Mouse (Mus musculus): Measurements from ENCODE around the gene Mrpl22. TPM values are rescaled to one million over a fixed set of nuclear protein-coding genes. Genes with fewer than 3 reads are reported as not detected.
"Not testable (repeated sequence)": the region's sequence is repeated elsewhere in the genome, so short reads cannot be mapped to it uniquely, and the experiment has no call there.

Mrpl22 gene
- polyA plus RNA-seq, 1 experiment from 2014 or later, result 125 TPM

DNA sequence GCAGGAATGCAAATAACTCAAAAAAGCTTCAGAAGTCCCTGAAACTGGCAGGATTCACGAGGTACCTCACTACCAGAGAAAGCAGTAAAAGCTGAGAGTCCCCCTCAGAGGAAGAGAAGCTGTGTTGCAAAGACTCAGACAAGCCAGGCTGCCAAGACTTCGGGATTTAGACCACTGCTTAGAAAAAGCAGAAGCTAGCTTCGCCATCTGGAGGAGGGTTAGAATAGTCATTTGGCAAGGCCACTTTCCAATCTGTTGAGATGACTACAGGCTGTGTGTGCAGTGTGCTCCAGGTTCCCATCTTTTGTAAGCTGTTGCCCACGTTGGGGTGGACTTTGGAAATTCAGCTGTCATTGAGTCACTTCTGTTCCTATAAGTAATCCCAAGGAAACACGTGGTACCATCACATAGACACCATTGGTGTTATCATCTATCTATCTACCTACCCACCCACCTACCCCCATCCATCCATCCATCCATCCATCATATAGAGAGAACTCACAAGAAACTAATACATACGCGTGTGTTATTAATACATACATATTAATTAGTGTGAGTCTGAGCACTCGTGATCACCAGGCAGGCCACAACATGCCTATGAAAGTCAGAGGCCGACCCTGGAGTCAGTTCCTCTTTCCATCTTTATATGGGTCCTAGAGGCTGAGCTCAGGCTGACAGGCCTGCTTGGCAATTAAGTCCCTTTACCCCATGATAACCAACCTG lies 27.6 kb upstream of the Mrpl22 start:
- ATAC-seq (ENCODE audit: insufficient number of reproducible peaks, insufficient read depth, low FRiP score, low TSS enrichment), result no peak
- no peak overlapping the region for H3K4me2 ChIP-seq (replicated peaks)
- H3K4me3 ChIP-seq, result no peak overlapping the region
- 91% methylated on average over 9 of the region's 9 CpGs for WGBS
- no peaks in the 10 kb centered on the region for H3K9me3 ChIP-seq
- no peaks in the 10 kb centered on the region for H3K4me1 ChIP-seq
- H3K27ac ChIP-seq, result no peak overlapping the region
- H3K27me3 ChIP-seq, result no peaks in the 10 kb centered on the region
- H3K36me3 ChIP-seq, result peaks cover 93% of the 10 kb centered on the region
- H3K9ac ChIP-seq, result no peak overlapping the region

DNA sequence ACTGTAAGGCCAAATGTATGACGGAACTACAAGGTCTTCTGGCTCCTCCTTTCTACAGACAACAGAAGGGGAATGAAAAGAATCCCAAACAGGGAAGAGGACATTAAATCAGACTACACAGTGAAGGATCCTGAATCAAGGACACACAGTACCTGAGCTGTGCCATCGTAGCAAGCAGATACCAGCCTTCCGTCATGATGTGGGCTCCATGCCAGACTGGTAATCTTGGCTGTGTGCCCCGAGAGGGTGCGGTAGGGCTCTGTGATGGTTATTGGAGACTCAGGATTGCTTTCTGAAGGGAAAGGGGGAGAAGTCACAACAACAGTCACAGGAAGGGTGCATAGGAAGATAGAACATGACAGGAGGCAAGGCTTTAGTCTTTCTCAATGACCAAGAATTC lies 25.2 kb upstream of the Mrpl22 start:
- no peak overlapping the region for H3K9ac ChIP-seq
- H3K27me3 ChIP-seq, result no peaks in the 10 kb centered on the region
- no peak overlapping the region for H3K4me3 ChIP-seq
- no peaks in the 10 kb centered on the region for H3K4me1 ChIP-seq
- no peak overlapping the region for H3K27ac ChIP-seq
- H3K36me3 ChIP-seq, result peaks cover 90% of the 10 kb centered on the region
- ATAC-seq (ENCODE audit: insufficient number of reproducible peaks, insufficient read depth, low FRiP score, low TSS enrichment), result no peak
- H3K9me3 ChIP-seq, result no peaks in the 10 kb centered on the region
- no peak overlapping the region for H3K4me2 ChIP-seq (replicated peaks)
- 87% methylated on average over 5 of the region's 5 CpGs for WGBS

DNA sequence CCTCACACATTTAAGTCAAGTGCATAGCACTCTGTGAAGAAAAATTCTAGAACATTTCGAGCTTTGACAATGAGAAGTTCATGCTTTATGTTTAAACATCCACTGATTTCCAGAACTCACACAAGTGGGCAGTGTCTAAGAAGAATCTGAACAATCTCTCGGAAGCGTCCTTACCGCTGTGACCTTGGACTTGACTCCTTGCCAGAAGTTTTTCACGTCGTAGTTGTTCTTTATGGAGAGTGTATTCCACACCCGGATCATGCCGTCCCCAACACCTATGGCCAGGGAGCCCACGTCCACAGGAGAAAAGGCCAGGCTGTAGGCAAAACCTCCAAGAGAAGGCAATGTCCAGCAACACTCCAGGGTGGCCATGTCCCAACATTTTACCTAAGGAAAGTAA lies 16.0 kb upstream of the Mrpl22 start:
- no peak for ATAC-seq (ENCODE audit: insufficient number of reproducible peaks, insufficient read depth, low FRiP score, low TSS enrichment)
- no peaks in the 10 kb centered on the region for H3K9me3 ChIP-seq
- no peak overlapping the region for H3K4me2 ChIP-seq (replicated peaks)
- no peak overlapping the region for H3K4me3 ChIP-seq
- no peak overlapping the region for H3K27ac ChIP-seq
- peaks cover 71% of the 10 kb centered on the region for H3K36me3 ChIP-seq
- 93% methylated on average over 9 of the region's 9 CpGs for WGBS
- H3K9ac ChIP-seq, result no peak overlapping the region
- H3K27me3 ChIP-seq, result no peaks in the 10 kb centered on the region
- no peaks in the 10 kb centered on the region for H3K4me1 ChIP-seq

DNA sequence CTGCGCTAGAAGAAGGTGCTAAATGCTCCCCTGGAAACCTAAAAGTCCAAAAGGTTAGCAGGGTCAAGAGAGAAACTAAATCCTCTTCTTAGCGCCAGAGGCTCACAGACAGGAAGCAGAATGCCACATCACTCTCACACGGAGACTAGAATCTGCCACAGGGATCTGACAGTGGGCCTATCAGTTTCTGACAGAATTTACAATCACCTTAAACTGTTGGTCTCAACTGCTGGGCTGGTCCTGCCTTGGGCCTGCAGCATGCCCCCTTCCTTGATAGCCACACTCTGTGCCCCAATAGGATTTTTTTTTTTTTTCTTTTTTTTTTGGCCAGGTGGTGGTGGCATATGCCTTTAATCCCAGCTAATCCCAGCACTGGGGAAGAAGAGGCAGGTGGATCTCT lies 14.6 kb upstream of the Mrpl22 start:
- no peak overlapping the region for H3K4me2 ChIP-seq (replicated peaks)
- H3K36me3 ChIP-seq, result peaks cover 71% of the 10 kb centered on the region
- no peak overlapping the region for H3K27ac ChIP-seq
- no peak overlapping the region for H3K4me3 ChIP-seq
- H3K9me3 ChIP-seq, result no peaks in the 10 kb centered on the region
- no peak for ATAC-seq (ENCODE audit: insufficient number of reproducible peaks, insufficient read depth, low FRiP score, low TSS enrichment)
- H3K4me1 ChIP-seq, result no peaks in the 10 kb centered on the region
- H3K9ac ChIP-seq, result no peak overlapping the region
- H3K27me3 ChIP-seq, result no peaks in the 10 kb centered on the region
- 78% methylated on average over 3 of the region's 3 CpGs for WGBS

DNA sequence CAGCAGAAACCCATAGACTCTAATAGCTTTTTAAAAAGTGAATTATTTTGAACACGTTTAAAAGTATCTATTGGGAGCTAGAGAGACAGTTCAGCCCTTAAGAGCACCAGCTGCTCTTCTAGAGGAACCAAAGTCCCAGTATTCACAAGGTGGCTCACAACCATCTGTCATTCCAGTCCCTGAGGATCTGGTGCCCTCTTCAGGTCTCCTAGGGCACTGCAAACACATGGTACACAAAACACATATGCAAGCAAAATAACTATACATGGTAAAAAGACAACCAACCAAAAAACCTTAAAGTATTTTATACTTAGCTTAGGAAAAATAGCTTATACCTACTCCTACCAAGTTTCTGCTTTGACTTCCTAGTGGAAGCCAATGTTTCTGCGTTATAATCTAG lies 6.4 kb upstream of the Mrpl22 start:
- Histone ChIP-seq H3K4me3 (no peak overlapping the region), H3K27me3 (no peaks in the 10 kb centered on the region), H3K4me1 (0 out of 2 replicates have a peak, but pooled peaks cover 5% of the 10 kb centered on the region), H3K9ac (no peak overlapping the region), H3K36me3 (peaks cover 43% of the 10 kb centered on the region), H3K4me2 (replicated peaks) (no peak overlapping the region), H3K9me3 (no peaks in the 10 kb centered on the region), H3K27ac (no peak overlapping the region)
- no peak for ATAC-seq (ENCODE audit: insufficient number of reproducible peaks, insufficient read depth, low FRiP score, low TSS enrichment)
- 92% methylated on average over 2 of the region's 2 CpGs for WGBS

DNA sequence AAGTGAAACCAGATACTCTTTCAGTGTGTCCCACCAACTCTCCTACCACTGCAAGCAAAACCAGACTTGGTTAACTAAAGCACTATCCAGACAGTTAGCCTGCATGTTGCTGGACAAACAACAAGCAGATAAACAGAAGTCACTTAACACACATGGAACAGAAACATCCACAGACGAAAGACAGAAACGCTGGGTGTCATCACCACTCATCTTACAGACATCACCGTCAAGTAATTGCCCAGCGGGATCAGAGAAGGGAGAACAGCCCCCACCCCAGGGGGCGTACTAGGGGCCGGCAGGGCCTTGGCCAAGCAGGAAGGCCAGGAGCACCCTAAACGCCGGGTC lies 3.7 kb upstream of the Mrpl22 start:
- no peaks in the 10 kb centered on the region for H3K27me3 ChIP-seq
- H3K27ac ChIP-seq, result peak overlapping the region; percentile 78; the same call in 1 of the 2 replicates
- ATAC-seq (ENCODE audit: insufficient number of reproducible peaks, insufficient read depth, low FRiP score, low TSS enrichment), result no peak; the same call in 1 of the 2 replicates
- peak overlapping the region; percentile 87 for H3K9ac ChIP-seq
- 1% methylated on average over 8 of the region's 8 CpGs for whole genome bisulfite sequencing
- H3K9me3 ChIP-seq, result no peaks in the 10 kb centered on the region
- H3K36me3 ChIP-seq, result peaks cover 22% of the 10 kb centered on the region
- H3K4me1 ChIP-seq, result peaks cover 12% of the 10 kb centered on the region; the same call in 1 of the 2 replicates
- H3K4me2 ChIP-seq (replicated peaks), result peak overlapping the region; percentile 69
- peak overlapping the region; percentile 95 for H3K4me3 ChIP-seq

DNA sequence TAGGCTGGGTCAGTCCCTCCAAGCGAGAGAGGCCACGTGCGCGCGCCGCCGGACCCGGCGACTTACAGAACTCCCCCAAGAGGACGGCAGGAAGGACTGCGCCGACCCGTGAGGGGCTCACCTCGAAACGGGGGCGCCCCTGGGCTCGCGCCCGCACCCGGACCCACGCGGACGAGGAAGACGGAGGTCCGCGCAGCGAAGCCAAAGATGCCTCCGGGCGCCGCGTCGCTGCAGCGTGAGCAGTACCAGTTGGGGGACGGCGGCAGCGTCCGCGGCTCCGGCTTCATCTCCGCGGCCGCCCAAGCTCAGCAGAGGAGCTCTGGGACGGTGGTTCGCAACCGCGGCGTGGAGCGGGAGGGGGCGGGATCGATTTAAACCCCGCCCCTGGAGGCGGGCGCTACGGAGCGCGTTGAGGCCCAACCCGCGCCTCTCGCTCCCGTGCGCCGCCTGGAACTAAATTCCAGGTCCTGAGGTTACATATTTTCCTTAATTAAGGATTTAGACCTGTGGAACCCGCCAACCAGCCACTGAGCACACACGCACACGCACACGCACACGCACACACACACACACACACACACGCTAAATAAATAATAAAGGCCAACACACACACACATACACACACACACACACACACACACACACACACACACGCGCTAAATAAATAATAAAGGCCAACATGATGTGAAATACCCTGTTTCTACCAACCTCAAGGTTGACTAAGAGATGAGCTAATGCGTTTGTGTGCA lies 3.1 kb upstream of the Mrpl22 start, which contains the start of gene Gemin5:
TSS of gene Gemin5 (minus strand) at position 373 of the 749 bp plus-strand sequence.
- peak within 1 kb of the TSS; percentile 95 for H3K4me3 ChIP-seq
- 2% methylated on average over 62 of the region's 71 CpGs for WGBS
- peak within 1 kb of the TSS; percentile 78 for H3K27ac ChIP-seq
- ATAC-seq (ENCODE audit: insufficient number of reproducible peaks, insufficient read depth, low FRiP score, low TSS enrichment), result peak; percentile 82
- peaks cover 20% of the 10 kb centered on the region for H3K36me3 ChIP-seq
- peak within 1 kb of the TSS; percentile 87 for H3K9ac ChIP-seq
- H3K4me2 ChIP-seq (replicated peaks), result peak within 1 kb of the TSS; percentile 69
- no peaks in the 10 kb centered on the region for H3K27me3 ChIP-seq
- H3K4me1 ChIP-seq, result peaks cover 12% of the 10 kb centered on the region; the same call in 1 of the 2 replicates
- H3K9me3 ChIP-seq, result no peaks in the 10 kb centered on the region

DNA sequence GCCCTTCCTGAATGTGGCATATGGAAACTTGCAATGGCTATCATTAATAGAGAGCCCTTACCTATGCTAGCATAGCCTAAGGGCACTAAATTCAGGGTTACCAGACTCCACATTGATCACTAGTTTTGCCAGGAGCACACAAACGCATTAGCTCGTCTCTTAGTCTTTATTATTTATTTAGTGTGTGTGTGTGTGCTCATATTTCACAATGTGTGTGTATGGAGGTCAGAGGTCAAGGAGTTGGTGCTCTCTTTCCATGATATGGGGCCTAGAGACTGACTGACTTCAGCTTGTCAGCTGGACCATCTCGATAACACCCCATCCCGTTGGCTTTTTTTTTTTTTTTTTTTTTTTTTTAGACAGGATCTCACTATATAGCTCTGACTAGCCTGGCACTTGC lies 1.8 kb upstream of the Mrpl22 start:
- Histone ChIP-seq H3K4me1 (peaks cover 12% of the 10 kb centered on the region; the same call in 1 of the 2 replicates), H3K4me3 (no peak overlapping the region), H3K4me2 (replicated peaks) (no peak overlapping the region), H3K36me3 (peaks cover 32% of the 10 kb centered on the region), H3K27me3 (no peaks in the 10 kb centered on the region), H3K27ac (no peak overlapping the region), H3K9me3 (no peaks in the 10 kb centered on the region), H3K9ac (no peak overlapping the region)
- WGBS, result 76% methylated on average over 4 of the region's 4 CpGs
- no peak for ATAC-seq (ENCODE audit: insufficient number of reproducible peaks, insufficient read depth, low FRiP score, low TSS enrichment)

DNA sequence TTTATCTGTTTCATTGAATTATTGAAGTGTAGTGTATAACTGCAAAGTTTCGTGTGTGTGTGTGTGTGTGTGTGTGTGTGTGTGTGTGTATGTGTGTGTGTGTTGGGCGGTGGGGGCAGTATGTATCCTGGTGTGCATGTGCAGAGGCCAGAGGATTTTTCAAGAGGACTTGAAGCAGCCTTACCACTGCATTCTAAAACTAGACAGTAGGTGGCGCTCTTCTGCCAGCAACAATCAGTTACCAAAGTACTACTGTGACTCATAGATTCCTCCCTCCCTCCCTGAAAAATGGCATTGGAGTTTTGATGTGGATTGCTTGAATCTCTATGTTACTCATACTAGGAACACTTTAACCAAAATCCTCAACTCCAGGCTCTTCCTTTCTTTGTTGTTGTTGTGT lies 8.1 kb downstream of the Mrpl22 start:
- Histone ChIP-seq H3K9ac (no peak overlapping the region), H3K36me3 (peaks cover 45% of the 10 kb centered on the region), H3K27me3 (no peaks in the 10 kb centered on the region), H3K4me2 (replicated peaks) (no peak overlapping the region), H3K4me3 (no peak overlapping the region), H3K4me1 (no peaks in the 10 kb centered on the region), H3K9me3 (no peaks in the 10 kb centered on the region), H3K27ac (no peak overlapping the region)
- 21% methylated on average over 3 of the region's 3 CpGs for WGBS
- ATAC-seq (ENCODE audit: insufficient number of reproducible peaks, insufficient read depth, low FRiP score, low TSS enrichment), result no peak

DNA sequence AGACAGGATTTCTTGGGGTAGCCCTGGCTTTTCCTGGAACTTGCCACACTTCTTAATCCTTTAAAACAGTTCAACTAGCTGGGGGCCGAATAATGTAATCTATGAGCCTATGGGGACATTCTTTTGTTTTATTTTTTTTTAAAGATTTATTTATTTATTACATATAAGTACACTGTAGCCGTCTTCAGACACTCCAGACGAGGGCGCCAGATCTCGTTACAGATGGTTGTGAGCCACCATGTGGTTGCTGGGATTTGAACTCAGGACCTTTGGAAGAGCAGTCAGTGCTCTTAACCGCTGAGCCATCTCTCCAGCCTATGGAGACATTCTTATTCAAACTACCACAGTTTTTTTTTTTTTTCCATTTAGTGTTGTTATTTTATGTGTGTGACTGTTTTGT lies 8.5 kb downstream of the Mrpl22 start:
- 89% methylated on average over 6 of the region's 6 CpGs for whole genome bisulfite sequencing
- peaks cover 45% of the 10 kb centered on the region for H3K36me3 ChIP-seq

DNA sequence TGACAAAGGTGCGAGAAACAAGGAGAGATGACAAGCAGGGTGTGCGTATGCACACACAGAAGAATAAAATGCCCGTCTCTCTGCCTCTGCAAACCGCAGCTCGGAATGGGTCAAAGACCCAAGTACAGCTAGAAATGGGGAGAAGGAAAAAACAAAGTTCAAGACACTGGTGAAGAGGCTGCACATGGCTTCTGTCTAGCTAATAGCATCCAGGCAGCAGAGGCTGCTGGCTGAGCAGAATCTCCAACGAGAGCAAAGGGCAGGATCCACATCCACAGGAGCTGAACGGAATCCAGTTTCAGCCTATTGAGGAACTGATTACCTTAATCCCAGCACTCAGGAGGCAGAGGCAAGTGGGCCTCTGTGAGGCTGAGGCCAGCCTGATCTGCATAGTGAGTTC lies 9.3 kb downstream of the Mrpl22 start:
- 88% methylated on average over 7 of the region's 7 CpGs for WGBS
- H3K9ac ChIP-seq, result no peak overlapping the region
- no peaks in the 10 kb centered on the region for H3K9me3 ChIP-seq
- no peak overlapping the region for H3K4me3 ChIP-seq
- H3K27ac ChIP-seq, result no peak overlapping the region
- ATAC-seq (ENCODE audit: insufficient number of reproducible peaks, insufficient read depth, low FRiP score, low TSS enrichment), result no peak
- no peaks in the 10 kb centered on the region for H3K27me3 ChIP-seq
- no peaks in the 10 kb centered on the region for H3K4me1 ChIP-seq
- no peak overlapping the region for H3K4me2 ChIP-seq (replicated peaks)
- peaks cover 37% of the 10 kb centered on the region for H3K36me3 ChIP-seq

More for the DNA sequence above, 8.5 kb downstream of the Mrpl22 start:
- not testable (repeated sequence) for H3K27ac ChIP-seq; H3K9ac ChIP-seq; H3K27me3 ChIP-seq; H3K4me3 ChIP-seq; H3K4me1 ChIP-seq; H3K9me3 ChIP-seq; ATAC-seq (ENCODE audit: insufficient number of reproducible peaks, insufficient read depth, low FRiP score, low TSS enrichment); H3K4me2 ChIP-seq (replicated peaks)

DNA sequence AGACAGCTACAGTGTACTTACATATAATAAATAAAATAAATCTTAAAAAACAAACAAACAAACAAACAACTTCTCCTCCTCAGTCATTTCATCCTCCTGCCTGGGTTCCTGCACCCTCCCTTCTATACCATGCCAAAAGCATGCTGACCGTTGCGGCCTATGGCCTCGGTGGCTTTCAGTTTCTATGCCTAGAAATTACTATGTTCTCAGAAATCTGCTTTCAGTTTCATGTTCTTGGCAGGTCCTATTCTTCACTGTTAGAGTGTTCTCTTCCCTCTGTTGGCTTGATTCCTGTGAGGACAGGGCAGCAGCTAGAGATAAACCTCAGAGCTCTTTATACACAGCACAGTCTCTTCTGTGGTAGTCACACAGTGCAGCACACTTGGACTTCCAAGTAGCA lies 12.1 kb downstream of the Mrpl22 start:
- no peak for ATAC-seq (ENCODE audit: insufficient number of reproducible peaks, insufficient read depth, low FRiP score, low TSS enrichment)

More for the DNA sequence above, 12.1 kb downstream of the Mrpl22 start:
- Histone ChIP-seq H3K9ac (no peak overlapping the region), H3K4me3 (no peak overlapping the region), H3K4me2 (replicated peaks) (no peak overlapping the region), H3K27ac (no peak overlapping the region), H3K4me1 (no peaks in the 10 kb centered on the region), H3K36me3 (peaks cover 9% of the 10 kb centered on the region; the same call in 1 of the 2 replicates), H3K9me3 (no peaks in the 10 kb centered on the region), H3K27me3 (no peaks in the 10 kb centered on the region)
- 93% methylated on average over 3 of the region's 3 CpGs for WGBS
